Mouse (Mus musculus): Measurements from ENCODE around the gene Camk2n1. TPM values are rescaled to one million over a fixed set of nuclear protein-coding genes. Genes with fewer than 3 reads are reported as not detected.

Camk2n1 gene
- 0.33 TPM for polyA plus RNA-seq (2017; shearing (Covaris generic))

GRCm38 (mm10) chr4:138453753-138454570, at the start of gene Camk2n1:
TSS of gene Camk2n1 (plus strand) at chr4:138454314.

GRCm38 (mm10) chr4:138434347-138435316, 19.5 kb upstream of the Camk2n1 start, which contains the start of gene Mul1:
TSS of gene Mul1 (plus strand) at chr4:138434671.

Other genes with a start within 250 kb of the Camk2n1 start
- 205 TPM for gene Hp1bp3, start 238.0 kb upstream of the Camk2n1 start, polyA plus RNA-seq (2017; shearing (Covaris generic))
- 0.29 TPM for gene Sh2d5, start 203.9 kb upstream of the Camk2n1 start, polyA plus RNA-seq (2017; shearing (Covaris generic))
- not detected for gene Kif17, start 203.9 kb upstream of the Camk2n1 start, polyA plus RNA-seq (2017; shearing (Covaris generic))
- 103 TPM for gene Ddost, start 149.6 kb upstream of the Camk2n1 start, polyA plus RNA-seq (2017; shearing (Covaris generic))
- gene Pink1, start 128.0 kb upstream of the Camk2n1 start, polyA plus RNA-seq (2017; shearing (Covaris generic)) = 12.9 TPM
- gene Cda, start 86.3 kb upstream of the Camk2n1 start, polyA plus RNA-seq (2017; shearing (Covaris generic)) = not detected
- not detected for gene Fam43b, start 57.8 kb upstream of the Camk2n1 start, polyA plus RNA-seq (2017; shearing (Covaris generic))
- 16.6 TPM for gene Mul1, start 19.6 kb upstream of the Camk2n1 start, polyA plus RNA-seq (2017; shearing (Covaris generic))
- gene Vwa5b1, start 181.6 kb downstream of the Camk2n1 start, polyA plus RNA-seq (2017; shearing (Covaris generic)) = not detected

Data from CD4-positive, CD25-positive, alpha-beta regulatory T cell, adult 9 weeks (primary cell).